Mouse (Mus musculus) kidney, postnatal 25 days (tissue): Measurements from ENCODE around the gene Nfe2.
"Not testable (repeated sequence)": the region's sequence is repeated elsewhere in the genome, so short reads cannot be mapped to it uniquely, and the experiment has no call there.

Source experiments
- DNase-seq, 2 experiments: peaks; one replicate each; pipeline ENCODE4 v3.0.0; 2021; ENCODE audit warnings: mixed read lengths in 2 of 2

Gene Nfe2

GRCm38 (mm10) chr15:103248401-103249313 is 9.5 kb downstream of the Nfe2 start:
- peak in 1 of 2 experiments; percentile 36 for DNase-seq

- no peak for DNase-seq
Observed at GRCm38 (mm10) chr15:103247782-103248400, 10.3 kb downstream of the Nfe2 start.

GRCm38 (mm10) chr15:103247078-103247781 is 11.0 kb downstream of the Nfe2 start:
- DNase-seq = no peak

GRCm38 (mm10) chr15:103245616-103246015 is 12.6 kb downstream of the Nfe2 start:
- no peak for DNase-seq

- DNase-seq = no peak
Observed at GRCm38 (mm10) chr15:103242885-103243284, 15.3 kb downstream of the Nfe2 start.

GRCm38 (mm10) chr15:103241071-103242018 is 16.9 kb downstream of the Nfe2 start:
- DNase-seq = not testable (repeated sequence)

GRCm38 (mm10) chr15:103240160-103241028 is 17.8 kb downstream of the Nfe2 start, which contains the start of gene Hnrnpa1:
Gene Hnrnpa1, plus strand, starts transcription at chr15:103240432.
- peak; percentile 95 to 98 for DNase-seq

- DNase-seq = peak; percentile 98 to 99
Observed at GRCm38 (mm10) chr15:103239685-103240159, 18.5 kb downstream of the Nfe2 start, which contains the start of gene Cbx5. Gene Cbx5, minus strand, starts transcription at chr15:103239816.

GRCm38 (mm10) chr15:103239130-103239684 is 19.0 kb downstream of the Nfe2 start:
- peak; percentile 96 to 98 for DNase-seq

- no peak for DNase-seq
Observed at GRCm38 (mm10) chr15:103237295-103237694, 20.9 kb downstream of the Nfe2 start.

- no peak for DNase-seq
Observed at GRCm38 (mm10) chr15:103233119-103233518, 25.1 kb downstream of the Nfe2 start.

- no peak for DNase-seq
Observed at GRCm38 (mm10) chr15:103228904-103229303, 29.3 kb downstream of the Nfe2 start.

GRCm38 (mm10) chr15:103227572-103227971 is 30.6 kb downstream of the Nfe2 start:
- DNase-seq = no peak

- DNase-seq = no peak
Observed at GRCm38 (mm10) chr15:103227022-103227421, 31.2 kb downstream of the Nfe2 start.

GRCm38 (mm10) chr15:103224161-103224560 is 34.0 kb downstream of the Nfe2 start:
- no peak for DNase-seq

GRCm38 (mm10) chr15:103221386-103221785 is 36.8 kb downstream of the Nfe2 start:
- no peak for DNase-seq

GRCm38 (mm10) chr15:103220785-103221184 is 37.4 kb downstream of the Nfe2 start:
- DNase-seq = peak in 1 of 2 experiments; percentile 44

GRCm38 (mm10) chr15:103216052-103216451 is 42.2 kb downstream of the Nfe2 start:
- DNase-seq = no peak

- DNase-seq = peak; percentile 90 to 95
Observed at GRCm38 (mm10) chr15:103214971-103215907, 43.0 kb downstream of the Nfe2 start.
